Mouse (Mus musculus) ES-E14 (cell line): ENCODE measurements around the gene Nanos1.

Experiments
- CHD2 ChIP-seq: IDR thresholded peaks from 2 replicates; pipeline ENCODE4 v1.6.1; 2014; ENCODE audit warnings: mild to moderate bottlenecking, low read depth, low read length, inconsistent platforms
- ZC3H11A ChIP-seq: IDR thresholded peaks from 2 replicates; pipeline ENCODE4 v1.6.1; 2012; ENCODE audit warnings: low read depth, mild to moderate bottlenecking, inconsistent platforms, low read length, borderline replicate concordance

GRCm38 (mm10) chr19:60747801-60748200 is 8.0 kb upstream of the Nanos1 start:
- no peak for TF ChIP-seq ZC3H11A
- no peak for TF ChIP-seq CHD2
